Mouse (Mus musculus) hindbrain, embryonic 14.5 days (tissue): Measurements from ENCODE around the gene Tmem47. TPM values are rescaled to one million over a fixed set of nuclear protein-coding genes. Genes with fewer than 3 reads are reported as not detected.

Source experiments
- ATAC-seq: fragments of 200-750 bp; cut with Nextera tagmentation; 2 replicates; pipeline ENCODE4 v1.8.0; 2017; ENCODE audit warnings: moderate number of reproducible peaks, mild to moderate bottlenecking, moderate TSS enrichment, moderate library complexity; ENCODE audit not compliant: low FRiP score
- DNase-seq: peaks from one replicate; pipeline ENCODE4 v3.0.0-alpha.2; 2015; ENCODE audit warnings: low spot score
- H3K27ac ChIP-seq: fragments of 300-500 bp; sonication (generic); 2 replicates; pipeline ENCODE4 v1.5.1; 2014; ENCODE audit warnings: mild to moderate bottlenecking, moderate library complexity
- H3K27me3 ChIP-seq: fragments of 300-500 bp; sonication (generic); 2 replicates; pipeline ENCODE4 v1.6.1; 2014; ENCODE audit warnings: mild to moderate bottlenecking, low read length, mixed read lengths; ENCODE audit not compliant: control insufficient read depth, insufficient read depth
- H3K36me3 ChIP-seq: fragments of 300-500 bp; sonication (generic); replicated peaks from 2 replicates; pipeline ENCODE4 v1.6.1; 2014; ENCODE audit not compliant: control insufficient read depth, insufficient read depth
- H3K4me1 ChIP-seq: fragments of 300-500 bp; sonication (generic); replicated peaks from 2 replicates; pipeline ENCODE4 v1.6.1; 2014; ENCODE audit warnings: antibody characterized with exemption, low read length, mixed read lengths; ENCODE audit not compliant: control insufficient read depth, insufficient read depth
- H3K4me2 ChIP-seq: fragments of 300-500 bp; sonication (generic); replicated peaks from 2 replicates; pipeline ENCODE4 v1.6.1; 2014; ENCODE audit warnings: mild to moderate bottlenecking, moderate library complexity
- H3K4me3 ChIP-seq: fragments of 300-500 bp; sonication (generic); replicated peaks from 2 replicates; pipeline ENCODE4 v1.5.1; 2014; ENCODE audit warnings: mild to moderate bottlenecking, low read length
- H3K9ac ChIP-seq: fragments of 300-500 bp; sonication (generic); 2 replicates; pipeline ENCODE4 v1.6.1; 2014
- H3K9me3 ChIP-seq: fragments of 300-500 bp; sonication (generic); 2 replicates; pipeline ENCODE4 v1.6.1; 2016; ENCODE audit warnings: low read length; ENCODE audit not compliant: control insufficient read depth
- WGBS: fragments of 180-500 bp; shearing (Covaris S2); extraction: QIAGEN DNeasy Blood & Tissue Kit; methylation state at CpG from one replicate; pipeline ENCODE4 v1.1.7; 2014; 5-methylcytosine and 5-hydroxymethylcytosine counted together
- polyA plus RNA-seq: library from polyadenylated mRNA; unstranded; fragments of >200 nt; fragmentation: Nextera tagmentation; extraction: Ambion mirVana; gene quantifications from 2 replicates; pipeline ENCODE4 v1.2.1, GENCODE M21; 2014

Tmem47 gene
- polyA plus RNA-seq, 1 experiment from 2014 or later: 28.7 TPM

GRCm38 (mm10) chrX:81147416-81147815, 76.9 kb downstream of the Tmem47 start:
- DNase-seq (no peak), ATAC-seq (no peak)
- Histone ChIP-seq H3K9ac (no peak overlapping the region), H3K27me3 (no peaks in the 10 kb centered on the region), H3K9me3 (0 out of 2 replicates have a peak, but pooled peaks cover 3% of the 10 kb centered on the region), H3K36me3 (no peaks in the 10 kb centered on the region), H3K4me2 (no peak overlapping the region), H3K27ac (no peak overlapping the region), H3K4me3 (no peak overlapping the region), H3K4me1 (no peaks in the 10 kb centered on the region)
- 59% methylated on average over 1 of the region's 1 CpGs for WGBS
